Mouse (Mus musculus) thymus, postnatal 10 days (tissue): ENCODE results near the gene Igfbp5.

Experiments
- DNase-seq, 2 experiments: peaks; one replicate each; pipeline ENCODE4 v3.0.0; 2021; ENCODE audit warnings: low spot score in 2 of 2

Gene Igfbp5

GRCm38 (mm10) chr1:72874287-72875211 lies at the start of gene Igfbp5:
TSS of gene Igfbp5 (minus strand) at chr1:72874884.
- no peak for DNase-seq

DNA sequence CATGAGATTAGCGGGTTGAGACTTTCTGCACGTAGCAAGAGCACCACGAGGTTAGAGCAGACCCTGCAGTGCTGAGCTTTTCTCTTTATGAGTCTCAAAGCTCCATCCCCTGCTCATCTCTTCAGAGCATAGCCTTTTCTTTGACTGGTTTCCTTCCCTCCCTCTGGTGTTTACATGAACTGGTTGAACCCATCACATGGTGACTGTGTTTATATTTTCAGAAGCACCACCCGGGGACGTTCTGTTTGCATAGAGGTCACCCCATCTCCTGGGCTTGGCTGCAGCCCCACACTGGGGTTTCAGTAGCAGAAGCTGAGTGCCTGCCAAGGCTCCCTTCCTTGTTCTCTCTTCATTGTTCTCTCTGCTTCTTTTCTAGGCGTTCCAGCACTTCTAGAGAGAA lies 40.1 kb upstream of the Igfbp5 start:
- DNase-seq: no peak

- no peak for DNase-seq
Observed at GRCm38 (mm10) chr1:72913073-72913472, 38.4 kb upstream of the Igfbp5 start.

DNA sequence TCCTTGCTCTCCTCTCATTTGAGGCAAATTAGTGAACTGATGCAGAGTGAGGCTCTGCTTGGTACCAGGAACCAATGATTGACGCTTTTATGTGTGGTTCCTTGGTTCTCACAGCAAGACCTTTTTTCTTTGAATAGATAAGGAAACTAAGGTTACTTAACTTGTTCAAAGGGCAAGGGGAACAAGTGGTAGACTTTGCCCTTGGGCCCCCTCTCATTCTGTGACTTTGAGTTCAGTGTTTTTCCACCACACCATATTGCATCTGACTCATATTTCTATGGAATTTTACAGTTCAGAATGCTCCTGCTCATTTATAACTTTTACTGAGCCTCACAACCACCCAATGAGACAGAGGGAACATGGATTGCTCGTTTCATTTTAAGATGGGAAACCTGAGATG lies 21.1 kb upstream of the Igfbp5 start:
- no peak for DNase-seq

DNA sequence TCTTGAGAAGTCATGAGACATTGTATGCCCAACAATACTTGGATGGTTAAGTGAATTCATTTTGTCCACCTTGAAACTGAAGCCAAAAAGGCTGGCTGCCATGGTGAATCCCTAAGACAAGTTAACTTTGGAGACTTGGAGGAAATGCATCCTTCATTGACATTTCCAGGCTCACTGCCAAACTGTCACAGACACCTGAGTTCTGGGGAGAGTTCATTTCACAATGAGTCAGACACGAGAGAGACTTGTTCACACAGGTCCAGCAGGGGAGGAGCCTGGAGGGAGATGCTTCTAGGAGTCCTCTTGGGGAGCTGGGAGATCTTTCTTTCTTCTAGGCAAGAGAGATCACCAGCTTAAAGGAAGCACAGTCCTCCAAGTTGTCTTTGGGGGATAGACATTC lies 13.2 kb upstream of the Igfbp5 start:
- no peak for DNase-seq

DNA sequence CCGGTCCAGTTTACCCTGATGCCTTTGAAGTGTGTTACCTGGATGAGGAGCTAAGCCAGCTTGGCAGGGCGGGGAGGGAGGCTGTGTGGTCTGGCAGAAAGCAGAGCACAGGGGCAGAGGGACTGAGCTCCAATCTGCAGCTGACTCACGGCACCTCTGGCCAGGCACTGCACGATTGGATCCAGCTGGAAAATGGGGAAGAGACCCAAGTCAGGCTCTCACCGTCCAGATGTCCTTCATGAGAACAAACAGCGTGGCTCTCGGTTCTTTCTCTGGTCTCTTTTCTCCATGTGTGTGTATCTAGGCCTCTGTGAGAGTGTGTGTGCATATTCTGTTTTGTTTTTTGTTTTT lies 11.1 kb upstream of the Igfbp5 start:
- DNase-seq: no peak

DNA sequence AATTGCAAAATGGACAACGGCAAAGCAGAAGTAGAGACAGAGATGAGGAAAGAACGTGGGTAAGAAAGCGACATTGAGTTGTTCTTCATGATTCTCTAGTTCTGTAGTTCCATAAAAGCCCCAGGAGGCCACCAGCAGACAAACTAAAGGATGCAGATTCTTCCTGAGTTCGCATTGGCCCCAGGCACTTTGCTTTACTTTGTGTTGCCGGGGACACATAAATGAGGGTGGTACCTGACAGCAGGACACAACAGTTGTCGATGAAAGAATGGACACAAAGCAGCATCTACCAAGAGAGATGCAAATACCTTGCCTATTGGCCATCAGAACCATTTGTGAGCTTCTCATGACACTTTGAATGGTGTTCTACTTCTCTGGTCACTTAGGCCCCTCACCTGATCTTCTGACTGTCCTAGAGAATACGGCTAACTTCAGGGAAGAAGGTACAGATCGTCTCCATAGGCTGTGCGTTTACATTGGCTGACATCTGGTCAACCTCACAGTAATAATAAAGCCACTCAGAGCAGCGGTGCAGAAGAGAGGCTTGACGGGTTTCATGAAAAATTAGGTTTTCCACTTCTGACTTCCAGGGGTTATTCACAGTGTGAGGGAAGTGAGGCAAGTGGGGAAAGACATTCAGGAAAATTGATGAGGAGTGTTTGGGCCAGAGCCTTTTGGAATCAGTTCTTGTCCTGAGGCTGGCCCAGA lies 10.6 kb upstream of the Igfbp5 start:
- no peak for DNase-seq

DNA sequence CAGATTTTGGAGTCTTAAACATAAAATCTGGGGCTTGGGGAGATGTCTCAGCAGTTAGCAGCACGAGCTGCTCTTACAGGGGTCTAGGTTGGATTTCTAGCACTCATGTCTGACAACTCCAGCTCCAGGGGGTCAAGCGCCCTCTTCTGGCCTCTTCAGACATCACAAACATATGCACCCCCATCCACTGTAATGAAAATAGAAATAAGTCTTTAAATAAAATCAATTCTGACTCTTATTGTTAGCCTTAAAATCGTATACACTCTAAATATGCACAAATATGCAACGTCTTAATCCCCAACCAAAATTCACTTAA lies 4.6 kb upstream of the Igfbp5 start:
- no peak for DNase-seq

DNA sequence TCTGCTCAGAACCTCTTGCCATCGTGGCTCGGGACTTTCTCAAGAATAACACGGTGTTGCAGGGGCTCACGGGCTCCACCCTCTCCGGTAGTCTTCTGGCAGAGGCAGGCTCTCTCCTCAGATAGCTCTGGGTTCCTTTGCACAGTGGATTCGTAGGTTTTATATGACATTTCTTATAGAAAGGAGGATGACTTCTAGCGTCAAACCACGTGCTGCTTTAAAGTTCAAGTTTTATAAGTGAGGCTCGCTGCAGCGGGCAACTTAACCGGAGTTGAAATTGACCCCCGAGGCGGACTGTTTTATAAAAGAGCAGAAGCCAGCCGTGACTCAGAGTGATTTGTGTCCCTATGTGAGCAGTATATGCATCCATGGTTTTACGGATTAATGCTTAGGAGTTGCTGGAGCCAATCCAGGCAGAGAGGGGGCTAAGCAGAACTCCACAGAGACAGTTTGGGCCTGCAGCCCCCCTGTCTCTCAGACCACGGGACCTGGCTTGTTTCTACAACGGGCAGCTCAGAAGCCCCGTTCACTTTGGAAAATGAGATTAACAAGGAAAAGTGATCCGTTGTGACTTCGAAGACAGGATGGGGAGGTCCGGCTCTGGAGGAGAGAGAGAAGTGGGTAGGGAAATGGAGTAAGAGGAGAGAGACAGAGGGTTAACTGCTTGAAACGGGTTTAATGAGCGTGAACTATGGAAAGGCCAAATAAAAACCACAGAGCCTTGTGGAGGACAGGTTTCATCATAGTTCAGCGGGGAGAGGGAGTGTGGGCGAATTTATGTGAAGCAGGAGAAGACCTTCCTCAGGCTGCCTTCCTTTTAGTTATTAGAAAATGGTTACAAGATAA lies 4.0 kb upstream of the Igfbp5 start:
- no peak for DNase-seq

GRCm38 (mm10) chr1:72877892-72878291 lies 3.2 kb upstream of the Igfbp5 start:
- DNase-seq: no peak

GRCm38 (mm10) chr1:72876111-72876510 lies 1.4 kb upstream of the Igfbp5 start:
- no peak for DNase-seq

DNA sequence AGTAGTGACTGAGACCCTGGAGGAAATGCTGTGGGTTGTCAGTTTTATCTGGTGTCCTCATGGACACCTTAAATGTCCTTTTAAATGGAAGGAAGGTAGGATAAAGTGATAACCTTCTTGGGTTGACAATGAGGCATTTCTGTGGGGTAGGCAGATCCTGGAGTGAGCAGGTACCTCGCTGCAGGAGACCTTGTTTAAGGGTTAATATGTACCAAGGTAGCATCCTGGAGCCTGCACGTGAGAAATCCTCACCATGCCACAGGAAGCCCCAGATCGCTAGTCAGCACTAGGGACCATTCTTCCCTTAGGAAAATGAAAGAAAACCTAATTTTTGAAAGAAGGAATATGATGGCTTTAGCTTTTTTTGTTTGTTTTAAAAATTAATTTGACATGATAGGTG lies 1.0 kb upstream of the Igfbp5 start:
- DNase-seq: no peak

- DNase-seq: no peak
Observed at GRCm38 (mm10) chr1:72873511-72874286, 985 bp downstream of the Igfbp5 start.

GRCm38 (mm10) chr1:72873078-72873477 lies 1.6 kb downstream of the Igfbp5 start:
- DNase-seq: no peak

- peak in 1 of 2 experiments; percentile 38 for DNase-seq
Observed at GRCm38 (mm10) chr1:72872521-72872920, 2.2 kb downstream of the Igfbp5 start.

- DNase-seq: no peak
Observed at GRCm38 (mm10) chr1:72871697-72872411, 2.8 kb downstream of the Igfbp5 start.

DNA sequence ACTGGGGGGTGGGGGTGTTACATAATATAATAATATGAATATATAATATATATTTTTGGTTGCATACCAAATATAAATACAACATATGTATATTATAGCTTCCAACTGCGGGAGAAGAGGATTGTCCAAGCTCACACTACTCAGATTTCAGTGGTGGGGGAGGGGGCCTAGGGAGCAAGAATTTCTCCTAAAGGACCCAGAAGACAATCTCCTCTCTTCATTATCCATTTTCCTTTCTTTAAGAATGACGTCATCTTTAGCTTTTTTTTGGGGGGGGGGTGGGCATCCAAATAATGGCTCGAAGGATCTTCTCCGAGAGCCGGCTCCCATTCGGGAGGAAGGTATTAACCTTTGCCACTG lies 3.4 kb downstream of the Igfbp5 start:
- no peak for DNase-seq

GRCm38 (mm10) chr1:72870615-72871336 lies 3.9 kb downstream of the Igfbp5 start:
- DNase-seq: no peak

- peak in 1 of 2 experiments; percentile 22 for DNase-seq
Observed at GRCm38 (mm10) chr1:72869681-72870614, 4.7 kb downstream of the Igfbp5 start.
